Mouse (Mus musculus) thymus, adult 2 months (tissue): ENCODE measurements around the gene Tnfrsf14. TPM values are rescaled to one million over a fixed set of nuclear protein-coding genes. Genes with fewer than 3 reads are reported as not detected.
A peak's percentile ranks its signal among the peaks of the same experiment; 100 is the strongest.

Source experiments
- DNase-seq: peaks from one replicate; pipeline ENCODE4 v3.0.0; 2021
- H3K27ac ChIP-seq: fragments of 200-500 bp; 2 replicates; pipeline ENCODE4 v1.5.1; 2012; ENCODE audit warnings: low read length, control low read depth; ENCODE audit not compliant: control insufficient read depth, insufficient read depth
- H3K27me3 ChIP-seq: fragments of 200-500 bp; 2 replicates; pipeline ENCODE4 v1.6.1; 2012; ENCODE audit warnings: mild to moderate bottlenecking, low read length, moderate library complexity, mixed read lengths; ENCODE audit not compliant: control insufficient read depth, insufficient read depth
- H3K36me3 ChIP-seq: fragments of 200-500 bp; 2 replicates; pipeline ENCODE4 v1.6.1; 2012; ENCODE audit warnings: mild to moderate bottlenecking, low read length, moderate library complexity; ENCODE audit not compliant: control insufficient read depth, insufficient read depth
- H3K4me1 ChIP-seq: fragments of 200-500 bp; replicated peaks from 2 replicates; pipeline ENCODE4 v1.6.1; 2012; ENCODE audit warnings: low read length; ENCODE audit not compliant: control insufficient read depth, insufficient read depth
- H3K4me3 ChIP-seq: fragments of 200-500 bp; 2 replicates; pipeline ENCODE4 v1.5.1; 2012; ENCODE audit warnings: mild to moderate bottlenecking, low read length, control low read depth, moderate library complexity; ENCODE audit not compliant: control insufficient read depth, insufficient read depth
- CTCF ChIP-seq: fragments of 200-500 bp; IDR thresholded peaks from 2 replicates; pipeline ENCODE4 v1.5.1; 2012; ENCODE audit warnings: mild to moderate bottlenecking, control low read depth, low read length, moderate library complexity, borderline replicate concordance; ENCODE audit not compliant: control insufficient read depth, poor library complexity, insufficient read depth; ENCODE audit errors: extremely low read depth
- POLR2A ChIP-seq: fragments of 200-500 bp; IDR thresholded peaks from 2 replicates; pipeline ENCODE4 v1.6.1; 2012; ENCODE audit warnings: mild to moderate bottlenecking, low read length, control low read depth, moderate library complexity; ENCODE audit not compliant: control insufficient read depth, poor library complexity, insufficient read depth; ENCODE audit errors: extremely low read depth
- WGBS: fragments of 180-500 bp; shearing (Covaris S2); methylation state at CpG from one replicate; pipeline ENCODE4 v1.1.7; 2018; 5-methylcytosine and 5-hydroxymethylcytosine counted together
- polyA plus RNA-seq: library from polyadenylated mRNA; depleted of rRNA; stranded (reverse); fragments of >200 nt; gene quantifications from 2 replicates; pipeline ENCODE4 v1.2.3, GENCODE M21; 2012

Tnfrsf14 gene
- polyA plus RNA-seq, 1 experiment = 227 TPM

DNA sequence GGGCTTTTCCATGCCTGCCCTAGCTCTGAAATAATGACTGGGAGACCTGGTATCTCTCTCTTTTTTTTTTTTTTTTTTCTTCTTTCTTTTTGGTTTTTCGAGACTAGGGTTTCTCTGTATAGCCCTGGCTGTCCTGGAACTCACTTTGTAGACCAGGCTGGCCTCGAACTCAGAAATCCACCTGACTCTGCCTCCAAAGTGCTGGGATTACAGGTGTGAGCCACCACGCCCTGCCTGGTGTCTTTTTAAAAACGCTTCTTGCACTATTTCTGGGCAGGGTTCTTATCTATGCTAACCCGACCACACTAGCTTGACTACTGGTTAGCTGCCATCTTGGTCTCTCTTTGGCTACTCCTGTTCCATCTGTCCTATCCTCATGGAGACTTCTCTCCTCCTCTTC is 19.9 kb downstream of the Tnfrsf14 start:
- no peaks in the 10 kb centered on the region for H3K36me3 ChIP-seq
- H3K27ac ChIP-seq = no peak overlapping the region
- no peaks in the 10 kb centered on the region for H3K27me3 ChIP-seq
- TF ChIP-seq POLR2A (no peak), CTCF (no peak)
- H3K4me3 ChIP-seq = no peak overlapping the region
- 91% methylated on average over 5 of the region's 5 CpGs for WGBS
- H3K4me1 ChIP-seq = peaks cover 6% of the 10 kb centered on the region
- DNase-seq = no peak

DNA sequence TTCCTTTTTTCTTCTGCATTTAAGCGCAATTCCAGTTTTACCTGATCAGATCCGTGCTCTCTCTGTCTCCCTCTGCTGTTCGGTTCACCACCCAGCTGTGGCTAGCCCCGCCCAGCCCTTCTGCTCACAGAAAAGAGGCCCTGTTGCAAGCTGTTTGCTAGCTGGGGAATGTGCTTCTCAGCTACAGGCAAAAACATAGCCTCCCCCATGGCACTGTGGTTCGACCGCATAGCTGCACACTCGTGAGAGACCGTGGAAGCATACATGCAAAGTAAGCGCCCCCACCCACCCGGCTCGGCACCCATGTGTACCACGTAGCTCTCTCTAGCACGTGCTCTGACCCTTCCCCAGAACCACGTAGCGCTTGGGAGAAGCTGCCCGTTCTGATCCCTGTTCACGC is 20.5 kb downstream of the Tnfrsf14 start:
- no peak overlapping the region for H3K27ac ChIP-seq
- 49% methylated on average over 17 of the region's 17 CpGs for WGBS

DNA sequence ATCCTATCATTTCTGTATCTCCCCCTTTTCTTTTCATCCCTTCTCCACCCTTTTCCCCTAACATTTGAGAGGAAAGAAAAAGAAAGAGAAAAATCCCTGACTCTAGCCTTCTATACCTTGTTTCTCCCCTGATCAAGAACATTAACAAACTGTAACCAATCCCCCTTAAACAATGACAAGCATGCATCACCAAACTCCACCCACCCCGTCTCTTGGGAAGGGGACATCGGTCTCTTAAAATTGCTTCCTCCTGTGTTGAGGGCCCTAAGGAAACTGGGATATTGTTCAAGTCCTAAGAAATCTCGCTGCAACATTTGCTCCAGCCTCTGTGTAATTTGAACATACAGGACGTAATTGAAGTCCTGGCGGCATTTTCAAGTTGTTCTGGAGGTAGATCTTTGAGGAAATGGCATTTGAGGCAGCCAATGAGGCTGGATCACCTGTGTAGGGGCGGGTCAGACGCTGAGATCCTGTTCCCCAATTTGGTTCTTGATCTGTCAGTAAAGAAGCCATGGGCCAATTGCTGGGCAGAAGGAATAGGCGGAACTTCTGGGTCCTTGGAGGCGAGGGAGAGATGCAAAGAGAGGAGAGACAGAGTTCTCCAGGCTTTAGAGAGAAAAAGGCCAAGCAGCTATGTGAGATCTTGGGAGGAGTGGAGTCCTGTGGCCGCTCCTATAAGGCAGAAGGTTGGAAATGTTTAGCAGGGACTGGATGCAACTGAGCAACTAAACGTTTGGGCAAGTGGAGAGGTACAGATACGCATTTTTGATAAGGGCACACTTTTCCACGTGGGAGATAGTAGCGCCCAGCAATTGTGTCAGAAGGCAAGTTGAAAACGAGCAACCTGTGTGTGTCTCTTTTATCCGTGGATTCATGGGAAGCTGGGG is 23.9 kb downstream of the Tnfrsf14 start:
- Histone ChIP-seq H3K36me3 (no peaks in the 10 kb centered on the region), H3K4me3 (peak overlapping the region; percentile 36), H3K27me3 (no peaks in the 10 kb centered on the region), H3K27ac (no peak overlapping the region), H3K4me1 (peaks cover 9% of the 10 kb centered on the region)
- WGBS = under 1% methylated on average over 16 of the region's 16 CpGs
- DNase-seq = peak; percentile 91
- no peak for TF ChIP-seq CTCF
- TF ChIP-seq POLR2A = no peak

More for the DNA sequence above, 20.5 kb downstream of the Tnfrsf14 start:
- TF ChIP-seq POLR2A (no peak), CTCF (peak; percentile 75; the same call in 1 of the 2 replicates)
- Histone ChIP-seq H3K27me3 (no peaks in the 10 kb centered on the region), H3K4me1 (peaks cover 6% of the 10 kb centered on the region), H3K36me3 (no peaks in the 10 kb centered on the region), H3K4me3 (no peak overlapping the region)
- peak; percentile 68 for DNase-seq

DNA sequence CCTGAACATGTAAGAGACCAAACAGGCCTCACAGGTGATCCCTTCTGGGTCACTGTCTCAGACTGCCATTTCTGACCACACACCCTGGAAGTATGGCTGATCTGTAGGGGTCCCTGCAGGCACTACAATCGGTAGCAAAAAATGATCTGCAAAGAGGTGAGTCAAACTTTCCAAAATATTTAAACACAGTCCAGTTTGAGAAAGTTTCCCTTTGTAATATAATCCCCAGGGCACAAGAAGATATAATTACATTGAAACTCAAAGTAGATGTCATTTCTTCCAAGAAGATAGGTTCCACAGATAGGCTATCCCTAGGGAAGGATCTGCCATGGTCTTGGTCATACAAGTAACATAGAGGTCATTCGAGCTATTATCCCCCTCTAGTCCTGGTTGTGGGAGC is 26.0 kb downstream of the Tnfrsf14 start:
- no peaks in the 10 kb centered on the region for H3K36me3 ChIP-seq
- 96% methylated on average over 2 of the region's 2 CpGs for WGBS
- H3K27ac ChIP-seq = no peak overlapping the region
- no peak for DNase-seq
- no peak overlapping the region for H3K4me3 ChIP-seq
- TF ChIP-seq CTCF (no peak), POLR2A (no peak)
- H3K27me3 ChIP-seq = no peaks in the 10 kb centered on the region
- H3K4me1 ChIP-seq = peaks cover 19% of the 10 kb centered on the region

DNA sequence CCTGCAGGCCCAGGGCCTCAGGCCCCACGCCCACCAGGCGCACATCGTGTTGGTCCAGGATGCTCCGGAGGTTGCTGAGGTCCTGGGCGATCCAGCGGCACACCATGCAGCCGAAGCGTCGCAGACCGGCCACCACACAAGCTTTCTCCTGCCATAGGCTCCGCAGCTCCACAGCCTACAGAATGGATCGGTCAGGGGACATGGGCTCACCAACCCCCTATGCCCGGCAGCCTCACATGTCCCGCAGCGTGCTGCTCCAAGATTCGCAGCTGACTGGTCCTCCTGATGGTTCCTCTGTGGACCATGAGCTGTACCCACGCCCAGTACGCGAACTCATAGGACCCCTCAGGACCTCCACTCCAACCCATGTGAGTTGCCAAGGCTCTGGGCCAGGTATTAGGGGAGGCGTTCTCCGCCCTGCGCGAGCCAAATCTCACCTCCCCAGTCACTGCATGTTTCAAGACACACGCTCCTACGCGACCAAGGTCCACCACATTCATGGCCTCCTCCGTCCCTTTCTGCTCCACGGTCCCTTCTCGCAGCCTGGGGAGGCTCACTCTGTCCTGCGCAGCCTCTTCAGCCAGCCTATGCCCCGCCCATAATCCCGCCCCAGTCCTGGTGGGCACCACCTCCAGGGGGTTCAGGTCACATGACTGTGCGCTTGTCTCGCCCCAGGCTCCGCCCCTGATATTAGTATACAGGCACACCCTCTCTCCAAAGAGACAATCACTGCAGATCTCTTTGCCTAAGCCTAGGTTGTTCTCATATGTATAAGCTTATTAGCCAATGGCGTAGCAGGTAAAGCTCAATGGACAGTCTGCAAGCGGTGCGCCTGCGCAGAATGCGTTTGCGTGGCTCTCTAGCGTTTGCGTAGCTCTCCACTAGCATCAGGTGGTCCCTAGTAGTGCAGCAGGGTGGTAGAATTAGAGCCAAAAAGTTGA is 29.6 kb downstream of the Tnfrsf14 start, which contains the start of gene Fam213b:
Gene Fam213b (minus strand): TSS at position 630 of the 941 bp plus-strand sequence.
- peak; percentile 53 for DNase-seq
- peaks cover 15% of the 10 kb centered on the region for H3K4me1 ChIP-seq
- H3K27me3 ChIP-seq = no peaks in the 10 kb centered on the region
- 13% methylated on average over 43 of the region's 43 CpGs for WGBS
- H3K4me3 ChIP-seq = peak within 1 kb of the TSS; percentile 46
- H3K27ac ChIP-seq = peak within 1 kb of the TSS; percentile 11; the same call in 1 of the 2 replicates
- H3K36me3 ChIP-seq = no peaks in the 10 kb centered on the region
- TF ChIP-seq POLR2A (no peak), CTCF (0 out of 2 replicates have a peak, but pooled peaks have one; percentile 10)

DNA sequence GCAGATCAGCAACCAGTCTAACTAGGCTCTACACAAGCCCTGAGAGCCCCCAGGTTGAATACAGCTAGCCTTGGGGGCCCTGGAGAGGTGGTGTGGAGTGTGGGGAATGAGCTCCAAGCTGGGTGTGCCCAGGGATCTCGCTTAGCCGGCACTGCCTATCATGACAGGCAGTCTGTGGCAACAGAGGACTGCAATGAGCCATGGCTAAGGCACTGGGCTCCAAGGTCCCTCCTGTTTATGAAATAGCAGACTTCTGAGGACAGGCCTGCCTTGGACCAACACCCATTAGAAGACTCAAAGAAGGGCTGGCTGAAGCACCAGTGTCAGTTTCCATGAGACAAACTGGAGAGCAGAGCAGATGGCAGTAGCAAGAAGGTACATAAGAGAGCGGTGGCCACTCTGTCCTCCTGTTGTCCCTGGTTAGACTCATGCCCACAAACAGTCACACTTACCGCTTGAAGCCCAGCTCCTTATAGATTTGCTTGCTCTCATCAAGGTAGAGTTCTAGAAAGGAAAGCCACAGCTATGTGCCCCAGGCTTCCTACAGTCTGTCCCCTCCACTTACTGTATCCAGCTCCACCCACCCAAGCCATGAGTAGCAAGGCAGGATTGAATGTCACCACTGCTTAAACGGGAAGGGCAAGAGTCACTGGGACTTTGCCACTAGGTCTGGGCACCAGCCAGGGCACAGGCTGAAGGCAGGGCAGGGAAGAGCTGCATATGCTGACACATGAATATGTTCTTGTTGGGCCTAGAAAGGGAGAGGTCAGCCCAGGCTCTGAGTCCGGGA is 30.5 kb downstream of the Tnfrsf14 start:
- Histone ChIP-seq H3K4me3 (peak overlapping the region; percentile 46; the same call in 1 of the 2 replicates), H3K27ac (no peak overlapping the region), H3K27me3 (no peaks in the 10 kb centered on the region), H3K36me3 (no peaks in the 10 kb centered on the region), H3K4me1 (peaks cover 15% of the 10 kb centered on the region)
- 69% methylated on average over 6 of the region's 6 CpGs for WGBS
- no peak for TF ChIP-seq POLR2A
- no peak for DNase-seq
